Mouse (Mus musculus) lung, adult 2 months (tissue): ENCODE data around the gene Mest. TPM values are rescaled to one million over a fixed set of nuclear protein-coding genes. Genes with fewer than 3 reads are reported as not detected.

Experiments
- DNase-seq: peaks from one replicate; pipeline ENCODE4 v3.0.0; 2022
- H3K4me1 ChIP-seq: fragments of 200-500 bp; 2 replicates; pipeline ENCODE4 v1.6.1; 2011; ENCODE audit warnings: low read length; ENCODE audit not compliant: control insufficient read depth, insufficient read depth
- H3K4me3 ChIP-seq: fragments of 200-500 bp; replicated peaks from 2 replicates; pipeline ENCODE3; 2011; ENCODE audit warnings: low read depth, mild to moderate bottlenecking, control low read depth, low read length; ENCODE audit errors: extremely low read depth
- CTCF ChIP-seq: fragments of 200-500 bp; IDR thresholded peaks from 2 replicates; pipeline ENCODE4 v1.5.1; 2011; ENCODE audit warnings: mild to moderate bottlenecking, low read length, control low read depth; ENCODE audit not compliant: insufficient read depth
- POLR2A ChIP-seq: fragments of 200-500 bp; IDR thresholded peaks from 2 replicates; pipeline ENCODE4 v1.6.1; 2011; ENCODE audit warnings: low read depth, mild to moderate bottlenecking, control low read depth, low read length, borderline replicate concordance; ENCODE audit errors: extremely low read depth
- WGBS: fragments of 180-500 bp; shearing (Covaris S2); methylation state at CpG from one replicate; pipeline ENCODE4 v1.1.7; 2018; 5-methylcytosine and 5-hydroxymethylcytosine counted together
- polyA plus RNA-seq: library from polyadenylated mRNA; depleted of rRNA; stranded (reverse); fragments of >200 nt; gene quantifications from 2 replicates; pipeline ENCODE4 v1.2.3, GENCODE M21; 2012

Mest gene
- polyA plus RNA-seq, 1 experiment: 160 TPM

DNA sequence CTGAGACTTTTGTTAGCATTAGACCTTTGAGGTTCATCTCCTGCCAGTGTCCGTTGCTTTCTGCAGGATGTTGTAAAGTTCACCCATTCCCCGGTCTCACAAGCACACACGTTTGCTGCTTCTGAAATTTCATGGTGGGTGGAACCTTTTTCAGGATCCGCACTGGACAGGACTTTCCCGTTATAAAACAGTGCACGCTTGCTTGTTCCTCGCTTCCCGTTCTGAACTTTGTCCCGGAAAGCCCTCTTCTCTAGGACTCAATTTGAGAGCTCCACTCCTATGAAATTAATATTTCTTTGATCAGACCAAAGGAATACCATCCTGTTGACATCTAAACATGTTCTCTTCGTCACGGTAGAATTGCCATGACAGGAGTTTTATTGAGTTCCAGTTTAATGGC lies 9.5 kb upstream of the Mest start:
- no peak overlapping the region for H3K4me3 ChIP-seq
- no peak for TF ChIP-seq CTCF
- TF ChIP-seq POLR2A: no peak
- no peak for DNase-seq
- 69% methylated on average over 11 of the region's 11 CpGs for WGBS
- peaks cover 4% of the 10 kb centered on the region; the same call in 1 of the 2 replicates for H3K4me1 ChIP-seq

DNA sequence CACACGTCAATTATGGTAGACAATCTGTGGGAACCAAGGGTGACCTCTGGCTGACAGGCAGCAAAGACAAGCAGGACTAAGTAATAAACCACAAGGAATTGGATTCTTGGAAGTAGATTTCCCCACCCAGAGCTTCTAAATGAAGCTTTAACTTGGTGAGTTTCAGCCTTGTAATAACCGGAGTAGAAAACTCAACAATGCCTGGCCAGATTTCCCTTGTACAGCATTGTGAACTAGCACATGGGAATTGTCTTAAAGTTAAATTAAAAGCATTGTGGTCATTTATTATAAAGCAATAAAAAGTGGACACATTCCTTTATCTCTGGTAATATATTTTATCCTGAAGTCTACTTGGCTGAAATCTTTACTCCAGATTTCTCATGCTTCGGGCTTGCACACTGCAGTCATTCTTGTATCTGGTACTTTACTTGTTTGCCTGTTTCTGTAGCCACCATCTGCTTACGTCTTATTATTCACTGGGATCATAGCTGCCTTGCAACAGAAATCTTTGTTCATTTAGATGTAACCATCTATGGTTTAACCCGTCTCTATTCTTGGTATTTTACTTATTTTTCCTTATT lies 8.4 kb upstream of the Mest start:
- WGBS: 82% methylated on average over 5 of the region's 5 CpGs
- no peak for DNase-seq
- Histone ChIP-seq H3K4me3 (no peak overlapping the region), H3K4me1 (peaks cover 4% of the 10 kb centered on the region; the same call in 1 of the 2 replicates)
- no peak for TF ChIP-seq CTCF
- TF ChIP-seq POLR2A: no peak

DNA sequence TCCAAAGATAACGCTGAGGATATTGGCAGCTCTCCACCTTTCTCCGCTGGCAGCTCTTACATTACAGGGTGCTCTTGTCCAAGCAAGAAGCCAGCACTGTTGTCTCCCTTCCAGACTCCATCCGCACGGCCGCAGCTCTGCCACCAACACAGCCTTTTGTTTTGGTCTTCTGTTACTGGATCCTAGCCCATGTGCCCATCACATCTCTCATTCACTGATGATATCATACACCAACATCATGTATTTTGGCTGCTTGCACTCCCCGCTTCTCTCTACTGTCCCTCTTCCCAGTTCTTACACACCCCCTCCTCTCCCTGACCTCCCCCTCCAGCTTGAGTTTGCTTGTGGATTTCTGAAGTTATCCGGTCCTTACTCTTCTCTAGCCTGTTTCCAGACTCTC lies 6.6 kb upstream of the Mest start:
- WGBS: 40% methylated on average over 7 of the region's 7 CpGs
- Histone ChIP-seq H3K4me3 (no peak overlapping the region), H3K4me1 (peaks cover 4% of the 10 kb centered on the region; the same call in 1 of the 2 replicates)
- TF ChIP-seq CTCF: no peak
- no peak for TF ChIP-seq POLR2A
- no peak for DNase-seq

DNA sequence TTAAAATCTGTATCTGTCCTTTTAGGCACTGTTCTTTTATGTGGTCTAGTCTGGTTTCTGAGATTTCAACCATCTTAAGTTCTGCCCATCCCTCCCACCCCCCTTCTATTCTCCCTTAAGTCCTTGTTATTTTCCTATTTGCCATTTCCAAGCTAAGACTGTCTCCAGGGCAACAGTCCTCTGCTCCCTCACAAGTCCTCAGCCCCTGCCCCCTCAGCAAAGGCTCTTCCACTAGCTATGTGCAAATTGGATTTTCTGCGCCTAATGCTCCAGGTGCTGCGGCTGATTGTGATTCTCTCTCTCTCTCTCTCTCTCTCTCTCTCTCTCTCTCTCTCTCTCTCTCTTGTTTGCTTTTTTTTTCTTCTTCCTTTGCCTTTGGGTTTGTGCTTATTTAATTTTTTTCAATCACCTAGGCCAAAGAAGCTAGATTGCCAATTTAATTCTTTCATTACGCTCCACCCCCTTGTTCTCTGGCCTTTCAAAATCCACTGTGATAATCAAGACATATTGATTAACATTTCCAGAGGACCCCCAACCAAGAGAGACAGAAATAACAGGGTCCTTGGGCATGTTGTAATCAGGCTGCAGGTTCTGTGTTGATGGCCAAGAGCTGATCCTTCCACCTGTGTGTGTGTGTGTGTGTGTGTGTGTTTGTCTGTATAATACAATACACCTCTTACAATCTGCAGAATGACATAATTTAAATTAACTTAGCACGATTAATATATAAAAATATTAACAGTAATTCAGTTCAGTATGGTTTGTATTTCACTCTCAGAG lies 772 bp upstream of the Mest start:
- H3K4me3 ChIP-seq: no peak overlapping the region
- TF ChIP-seq CTCF (no peak), POLR2A (no peak)
- no peak for DNase-seq
- H3K4me1 ChIP-seq: no peaks in the 10 kb centered on the region
- 84% methylated on average over 4 of the region's 4 CpGs for WGBS

DNA sequence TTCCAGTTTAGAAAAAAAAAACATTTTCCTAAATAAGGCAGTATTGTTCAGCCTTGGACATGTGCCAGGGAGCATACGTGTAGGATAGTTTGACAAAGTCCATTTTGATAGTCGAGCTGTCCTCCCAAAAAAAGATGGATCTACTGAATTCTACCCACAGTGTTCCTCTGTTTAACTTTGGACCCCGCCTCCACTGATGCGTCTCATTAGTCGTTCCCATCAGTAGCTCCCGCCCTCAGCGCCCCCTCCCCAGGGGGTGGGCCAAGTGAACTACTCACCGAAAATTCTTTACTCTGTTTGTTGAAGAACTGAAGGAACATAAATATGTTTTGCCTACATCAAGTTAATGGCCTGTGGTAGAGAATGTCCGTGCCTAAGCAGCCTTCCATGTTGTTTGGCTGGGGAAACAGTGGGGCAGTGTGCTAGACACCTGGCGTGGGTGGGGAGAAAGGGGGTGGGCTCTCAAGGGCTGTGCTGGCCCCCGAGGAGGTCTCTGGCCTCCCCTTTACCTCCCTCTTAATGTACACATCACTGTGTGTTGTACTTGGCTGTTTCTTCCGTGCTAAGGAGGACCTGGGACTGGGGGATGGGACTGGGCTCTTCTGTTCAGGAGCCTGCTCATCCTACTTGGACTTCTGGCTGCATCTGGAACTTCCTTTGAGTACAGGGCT lies 7.1 kb downstream of the Mest start:
- 46% methylated on average over 12 of the region's 12 CpGs for WGBS
- Histone ChIP-seq H3K4me1 (no peaks in the 10 kb centered on the region), H3K4me3 (no peak overlapping the region)
- TF ChIP-seq POLR2A (no peak), CTCF (no peak)
- no peak for DNase-seq

DNA sequence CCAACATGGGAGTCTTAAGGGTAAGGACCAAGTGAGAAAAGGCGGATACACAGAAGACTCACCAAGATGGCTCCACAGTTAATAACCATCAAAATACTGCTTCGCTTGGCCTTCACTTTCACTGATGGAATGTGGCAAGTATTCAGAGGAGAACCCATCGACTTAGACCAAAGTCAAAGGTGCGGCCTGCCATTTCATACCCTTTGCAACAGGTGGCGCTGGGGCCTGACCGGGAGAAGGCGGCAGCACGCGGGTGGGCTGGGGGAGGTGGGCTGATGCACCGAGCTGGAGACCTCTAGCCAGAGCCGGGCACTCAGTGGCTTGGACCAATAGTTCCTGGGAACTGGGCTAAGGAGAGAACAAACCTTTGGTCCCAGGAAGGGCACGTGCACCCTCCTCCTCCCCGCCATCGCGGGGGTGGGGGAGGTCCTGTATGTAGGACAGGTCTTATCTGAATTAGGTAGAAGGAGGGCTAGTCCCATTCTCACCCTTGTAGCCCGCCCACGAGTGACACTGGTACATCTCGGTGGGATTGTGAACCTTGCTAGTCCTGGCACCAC lies 9.3 kb downstream of the Mest start:
- 74% methylated on average over 18 of the region's 18 CpGs for WGBS
- H3K4me1 ChIP-seq: no peaks in the 10 kb centered on the region
- H3K4me3 ChIP-seq: no peak overlapping the region
- TF ChIP-seq POLR2A (no peak), CTCF (no peak)
- no peak for DNase-seq

GRCm38 (mm10) chr6:30734465-30734864 lies 11.1 kb downstream of the Mest start:
- TF ChIP-seq CTCF: no peak
- TF ChIP-seq POLR2A: no peak
- WGBS: 51% methylated on average over 6 of the region's 6 CpGs
- DNase-seq: no peak
- Histone ChIP-seq H3K4me3 (no peak overlapping the region), H3K4me1 (no peaks in the 10 kb centered on the region)

DNA sequence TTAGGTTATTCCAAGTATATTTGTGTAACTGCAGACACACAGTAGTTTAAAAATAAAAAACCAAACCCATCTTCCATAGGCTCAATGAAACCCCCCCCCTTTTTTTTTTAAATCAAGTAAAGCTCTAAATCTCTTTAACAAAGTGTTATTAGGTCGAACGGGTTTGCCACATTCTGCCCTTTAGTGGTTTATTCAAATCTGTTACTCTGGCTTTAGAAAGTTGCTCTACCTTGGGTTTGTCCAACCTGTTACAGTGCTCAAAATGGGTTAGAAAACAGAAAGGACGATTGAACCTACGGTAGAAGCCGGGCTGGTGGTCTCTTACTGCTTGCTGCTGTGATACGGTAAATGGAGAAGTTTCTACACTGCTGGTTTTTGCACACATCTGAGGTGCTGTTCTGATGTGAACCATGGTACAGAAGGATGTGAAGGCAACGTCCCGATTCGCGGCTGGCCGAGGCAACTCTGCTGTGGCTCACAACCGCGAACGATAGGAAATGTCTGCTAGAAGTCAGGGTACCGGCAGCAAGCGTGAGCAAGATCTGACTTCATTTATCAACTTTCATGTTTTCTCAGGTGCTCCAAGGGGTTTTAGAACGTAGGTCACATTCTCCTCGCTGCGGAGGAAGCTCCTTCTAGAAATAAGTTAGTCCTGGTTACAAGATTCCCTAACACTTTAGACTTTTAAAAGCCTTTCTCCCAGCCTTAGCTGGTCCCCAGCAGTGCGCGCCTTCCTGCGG lies 11.8 kb downstream of the Mest start:
- no peak overlapping the region for H3K4me3 ChIP-seq
- no peaks in the 10 kb centered on the region for H3K4me1 ChIP-seq
- DNase-seq: no peak
- TF ChIP-seq CTCF (no peak), POLR2A (no peak)
- 50% methylated on average over 22 of the region's 22 CpGs for WGBS
